Mouse (Mus musculus) stomach, embryonic 15.5 days (tissue): ENCODE data around the gene Bhmt2. TPM values are rescaled to one million over a fixed set of nuclear protein-coding genes. Genes with fewer than 3 reads are reported as not detected.
A peak's percentile ranks its signal among the peaks of the same experiment; 100 is the strongest.

Experiments
- ATAC-seq: fragments of 200-750 bp; cut with Nextera tagmentation; 2 replicates; pipeline ENCODE4 v1.8.0; 2017; ENCODE audit warnings: low read depth, moderate number of reproducible peaks, moderate TSS enrichment; ENCODE audit not compliant: insufficient read depth, low FRiP score
- H3K27ac ChIP-seq: fragments of 300-500 bp; sonication (generic); 2 replicates; pipeline ENCODE4 v1.5.1; 2015; ENCODE audit warnings: mild to moderate bottlenecking, inconsistent platforms
- H3K27me3 ChIP-seq: fragments of 300-500 bp; sonication (generic); replicated peaks from 2 replicates; pipeline ENCODE4 v1.6.1; 2015; ENCODE audit warnings: inconsistent platforms
- H3K36me3 ChIP-seq: fragments of 300-500 bp; sonication (generic); 2 replicates; pipeline ENCODE4 v1.6.1; 2015; ENCODE audit warnings: inconsistent platforms
- H3K4me1 ChIP-seq: fragments of 300-500 bp; sonication (generic); 2 replicates; pipeline ENCODE4 v1.6.1; 2015; ENCODE audit warnings: inconsistent platforms
- H3K4me2 ChIP-seq: fragments of 300-500 bp; sonication (generic); 2 replicates; pipeline ENCODE4 v1.6.1; 2015; ENCODE audit warnings: mild to moderate bottlenecking, inconsistent platforms
- H3K4me3 ChIP-seq: fragments of 300-500 bp; sonication (generic); replicated peaks from 2 replicates; pipeline ENCODE4 v1.5.1; 2015; ENCODE audit warnings: inconsistent platforms
- H3K9ac ChIP-seq: fragments of 300-500 bp; sonication (generic); 2 replicates; pipeline ENCODE4 v1.6.1; 2015; ENCODE audit warnings: inconsistent platforms
- H3K9me3 ChIP-seq: fragments of 300-500 bp; sonication (generic); 2 replicates; pipeline ENCODE4 v1.6.1; 2016; ENCODE audit warnings: inconsistent platforms
- WGBS: fragments of 180-500 bp; shearing (Covaris S2); methylation state at CpG from one replicate; pipeline ENCODE4 v1.1.7; 2015; 5-methylcytosine and 5-hydroxymethylcytosine counted together
- polyA plus RNA-seq: library from polyadenylated mRNA; unstranded; fragments of >200 nt; fragmentation: Nextera tagmentation; extraction: Ambion mirVana; gene quantifications from 2 replicates; pipeline ENCODE4 v1.2.1, GENCODE M21; 2015

The Bhmt2 gene
- polyA plus RNA-seq, result 1.0 and 2.2 TPM in 2 replicates

DNA sequence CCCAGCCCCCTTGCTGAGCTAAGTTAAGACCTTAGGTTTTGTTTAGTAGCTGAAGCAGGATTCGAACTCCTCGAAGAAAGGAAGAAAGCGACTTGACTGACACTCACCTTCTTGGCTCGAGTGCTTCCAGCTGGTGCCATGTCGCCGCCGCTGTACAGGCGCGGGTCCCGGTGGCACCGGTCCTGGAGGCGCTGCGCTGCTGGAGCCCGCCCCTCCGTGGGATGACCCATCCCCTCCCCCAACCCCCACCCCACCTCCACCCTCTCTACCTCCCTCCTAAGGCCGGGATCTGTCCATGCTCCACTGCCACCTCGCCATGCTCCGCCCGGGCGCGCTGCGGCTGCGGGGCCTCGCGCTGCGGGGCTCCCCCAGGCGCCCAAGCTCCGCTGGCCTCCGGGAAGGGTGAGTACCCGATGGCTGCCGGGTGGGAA lies at the start of gene Bhmt2, which contains the start of gene Dmgdh:
TSS of gene Bhmt2 (minus strand) at position 172 of the 431 bp plus-strand sequence.
TSS of gene Dmgdh (plus strand) at position 303 of the 431 bp plus-strand sequence.
- Histone ChIP-seq H3K9me3 (no peaks in the 10 kb centered on the region), H3K4me3 (peak within 1 kb of the TSS; percentile 17), H3K27me3 (peaks cover 11% of the 10 kb centered on the region; the same call in 1 of the 2 replicates), H3K4me2 (peak within 1 kb of the TSS; percentile 37), H3K36me3 (no peaks in the 10 kb centered on the region), H3K27ac (no peak within 1 kb of the TSS), H3K9ac (no peak within 1 kb of the TSS), H3K4me1 (no peaks in the 10 kb centered on the region)
- ATAC-seq, result peak; percentile 43; the same call in 1 of the 2 replicates
- WGBS, result 7% methylated on average over 31 of the region's 31 CpGs

DNA sequence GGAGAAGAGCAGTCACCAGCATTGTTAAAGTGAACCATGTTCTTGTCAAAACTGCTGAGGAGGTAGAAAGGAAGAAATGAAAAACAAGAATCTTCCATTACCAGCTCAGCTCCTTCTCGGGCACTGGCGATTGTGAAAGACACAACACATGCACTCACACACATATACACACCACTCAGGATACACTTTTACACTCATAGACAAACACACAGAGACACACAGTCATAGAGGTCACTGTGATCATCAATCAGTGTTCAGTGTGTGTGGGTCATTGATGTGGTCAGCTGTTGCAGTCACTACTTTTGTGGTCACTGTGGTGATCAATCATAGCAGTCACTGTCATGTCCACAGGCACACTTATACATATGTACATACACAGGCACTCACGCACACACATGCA lies 49.4 kb upstream of the Bhmt2 start:
- Histone ChIP-seq H3K36me3 (no peaks in the 10 kb centered on the region), H3K4me1 (no peaks in the 10 kb centered on the region), H3K27ac (no peak overlapping the region), H3K9me3 (no peaks in the 10 kb centered on the region), H3K4me3 (no peak overlapping the region), H3K4me2 (no peak overlapping the region), H3K27me3 (no peaks in the 10 kb centered on the region), H3K9ac (no peak overlapping the region)
- no peak for ATAC-seq
- WGBS, result 70% methylated on average over 3 of the region's 3 CpGs

DNA sequence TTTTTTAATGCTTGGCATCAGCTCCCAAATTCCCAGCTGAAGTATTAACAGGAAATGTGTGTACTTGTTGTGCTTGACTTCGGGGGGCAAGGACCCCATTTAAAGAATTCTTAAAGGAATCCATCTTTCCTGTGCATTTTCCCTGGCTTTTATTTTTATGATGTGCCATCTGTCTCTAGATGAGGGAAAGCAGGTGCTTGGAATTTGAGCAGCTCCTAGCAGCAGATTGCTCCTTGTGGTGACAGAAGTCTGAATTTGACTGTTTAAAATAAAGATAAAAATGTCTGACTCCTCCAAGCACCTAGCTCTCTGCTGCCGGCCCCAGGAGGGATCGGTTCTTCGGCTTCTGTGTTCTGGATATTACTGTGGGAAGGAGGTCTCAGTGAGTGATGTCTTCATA lies 47.8 kb upstream of the Bhmt2 start:
- H3K27me3 ChIP-seq, result no peaks in the 10 kb centered on the region
- no peaks in the 10 kb centered on the region for H3K36me3 ChIP-seq
- ATAC-seq, result no peak
- WGBS, result 73% methylated on average over 4 of the region's 4 CpGs
- H3K27ac ChIP-seq, result no peak overlapping the region
- no peaks in the 10 kb centered on the region for H3K4me1 ChIP-seq
- no peak overlapping the region for H3K4me3 ChIP-seq
- no peak overlapping the region for H3K4me2 ChIP-seq
- H3K9me3 ChIP-seq, result no peaks in the 10 kb centered on the region
- H3K9ac ChIP-seq, result no peak overlapping the region

DNA sequence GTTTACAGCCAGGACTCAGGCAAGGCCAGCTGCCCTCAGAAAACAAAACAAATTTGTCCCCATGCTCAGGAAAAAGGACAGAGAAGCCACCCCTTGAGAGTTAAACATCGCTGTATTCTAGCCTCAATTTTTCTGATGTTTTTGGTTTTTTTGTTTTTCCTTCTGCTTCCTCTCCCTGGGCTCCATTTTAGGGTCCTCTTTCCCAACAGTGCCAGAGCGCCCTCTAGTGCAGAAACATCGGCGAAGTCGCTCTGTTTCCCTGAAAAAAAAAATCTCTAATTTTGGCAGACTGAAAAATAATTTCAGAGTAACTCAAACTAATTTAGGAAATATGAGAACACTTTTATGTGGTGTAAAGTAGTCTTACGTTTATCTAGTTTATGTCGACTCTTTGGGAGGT lies 44.8 kb upstream of the Bhmt2 start:
- Histone ChIP-seq H3K9me3 (no peaks in the 10 kb centered on the region), H3K36me3 (no peaks in the 10 kb centered on the region), H3K9ac (no peak overlapping the region), H3K27ac (no peak overlapping the region), H3K27me3 (no peaks in the 10 kb centered on the region), H3K4me1 (no peaks in the 10 kb centered on the region), H3K4me2 (no peak overlapping the region), H3K4me3 (no peak overlapping the region)
- ATAC-seq, result no peak
- 2% methylated on average over 7 of the region's 7 CpGs for WGBS

DNA sequence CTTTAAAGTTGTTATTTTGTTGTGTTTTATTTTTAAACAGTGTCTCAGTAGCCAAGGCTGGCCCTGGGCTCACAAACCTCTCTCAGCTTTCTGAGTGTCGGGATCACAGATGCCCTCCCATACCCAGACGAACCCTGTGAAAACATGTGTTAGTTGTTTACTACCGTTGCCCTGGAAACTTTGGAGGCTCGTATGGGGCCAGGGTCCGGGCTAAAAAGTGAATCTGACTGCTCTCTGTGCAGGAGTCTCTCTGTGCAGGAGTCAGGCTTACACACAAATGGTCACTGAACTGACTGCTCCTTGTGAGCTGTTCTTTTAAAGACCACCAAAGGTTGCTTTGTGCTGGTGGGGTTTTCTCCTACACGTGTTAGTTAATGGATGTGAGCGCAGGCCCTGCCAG lies 43.0 kb upstream of the Bhmt2 start:
- no peak overlapping the region for H3K4me3 ChIP-seq
- H3K36me3 ChIP-seq, result no peaks in the 10 kb centered on the region
- H3K9ac ChIP-seq, result no peak overlapping the region
- H3K27ac ChIP-seq, result no peak overlapping the region
- no peaks in the 10 kb centered on the region for H3K9me3 ChIP-seq
- 46% methylated on average over 7 of the region's 7 CpGs for WGBS
- ATAC-seq, result no peak
- H3K4me1 ChIP-seq, result no peaks in the 10 kb centered on the region
- H3K4me2 ChIP-seq, result no peak overlapping the region
- no peaks in the 10 kb centered on the region for H3K27me3 ChIP-seq

DNA sequence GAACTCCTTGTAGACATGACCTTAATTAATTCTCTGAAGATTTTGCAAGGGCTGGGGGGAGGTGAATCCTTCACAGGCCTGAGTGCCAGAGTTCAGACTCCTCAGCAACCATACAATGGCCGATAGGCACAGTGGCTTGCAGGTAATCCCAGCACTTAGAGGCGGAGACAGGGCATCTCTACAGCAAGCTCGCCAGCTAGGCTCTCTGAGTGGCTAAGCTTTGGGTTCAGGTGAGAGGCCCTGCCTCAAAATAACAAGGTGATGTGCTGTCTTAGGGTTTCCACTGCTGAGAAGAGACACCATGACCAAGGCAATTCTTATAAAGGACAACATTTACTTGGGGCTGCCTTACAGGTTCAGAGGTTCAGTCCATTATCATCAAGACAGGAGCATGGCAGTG lies 39.7 kb upstream of the Bhmt2 start:
- no peaks in the 10 kb centered on the region for H3K27me3 ChIP-seq
- WGBS, result 86% methylated on average over 3 of the region's 3 CpGs
- H3K36me3 ChIP-seq, result no peaks in the 10 kb centered on the region
- H3K4me1 ChIP-seq, result no peaks in the 10 kb centered on the region
- no peak overlapping the region for H3K27ac ChIP-seq
- no peaks in the 10 kb centered on the region for H3K9me3 ChIP-seq
- H3K9ac ChIP-seq, result no peak overlapping the region
- ATAC-seq, result no peak
- H3K4me2 ChIP-seq, result no peak overlapping the region
- no peak overlapping the region for H3K4me3 ChIP-seq

DNA sequence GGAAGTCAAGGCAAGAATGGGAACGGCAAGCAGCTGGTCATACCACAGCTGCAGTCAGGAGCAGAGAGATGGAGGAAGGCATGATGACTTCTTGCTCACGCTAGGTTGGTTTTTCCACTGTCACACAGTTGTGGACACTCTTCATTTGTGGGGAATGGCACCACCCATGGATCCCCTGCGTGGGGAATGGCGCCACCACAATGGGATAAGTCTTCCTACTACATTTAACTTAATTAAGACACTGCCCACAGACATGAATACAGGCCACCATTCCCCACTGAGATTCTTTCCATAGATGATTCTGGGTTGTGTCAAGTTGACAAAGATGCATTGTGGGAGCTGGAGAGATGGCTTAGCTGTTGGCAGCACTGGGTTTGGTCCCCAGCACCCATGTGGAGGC lies 38.3 kb upstream of the Bhmt2 start:
- no peaks in the 10 kb centered on the region for H3K9me3 ChIP-seq
- 95% methylated on average over 4 of the region's 4 CpGs for WGBS
- H3K27me3 ChIP-seq, result no peaks in the 10 kb centered on the region
- H3K4me2 ChIP-seq, result no peak overlapping the region
- H3K4me3 ChIP-seq, result no peak overlapping the region
- no peak overlapping the region for H3K27ac ChIP-seq
- ATAC-seq, result no peak
- H3K9ac ChIP-seq, result no peak overlapping the region
- H3K36me3 ChIP-seq, result no peaks in the 10 kb centered on the region
- no peaks in the 10 kb centered on the region for H3K4me1 ChIP-seq

DNA sequence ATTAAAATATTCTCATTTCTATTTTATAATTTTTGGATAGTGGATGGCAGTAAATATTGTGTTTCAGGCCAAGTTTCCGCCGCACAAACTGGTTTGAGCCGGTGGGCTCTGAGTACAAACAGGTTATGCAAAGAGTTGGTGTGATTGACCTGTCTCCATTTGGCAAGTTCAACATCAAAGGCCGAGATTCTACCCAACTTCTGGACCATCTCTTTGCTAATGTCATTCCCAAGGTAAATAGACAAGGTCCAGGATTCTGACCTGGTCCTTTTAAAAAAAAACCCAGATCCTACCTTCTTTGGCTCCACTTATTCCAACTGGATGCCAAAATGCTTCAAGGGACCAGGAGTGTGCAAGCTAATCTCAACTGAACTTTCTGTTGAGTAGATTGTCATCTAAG lies 37.1 kb upstream of the Bhmt2 start:
- 74% methylated on average over 4 of the region's 4 CpGs for WGBS
- Histone ChIP-seq H3K36me3 (no peaks in the 10 kb centered on the region), H3K27ac (no peak overlapping the region), H3K4me3 (no peak overlapping the region), H3K4me2 (no peak overlapping the region), H3K9me3 (no peaks in the 10 kb centered on the region), H3K4me1 (no peaks in the 10 kb centered on the region), H3K27me3 (no peaks in the 10 kb centered on the region), H3K9ac (no peak overlapping the region)
- ATAC-seq, result no peak

DNA sequence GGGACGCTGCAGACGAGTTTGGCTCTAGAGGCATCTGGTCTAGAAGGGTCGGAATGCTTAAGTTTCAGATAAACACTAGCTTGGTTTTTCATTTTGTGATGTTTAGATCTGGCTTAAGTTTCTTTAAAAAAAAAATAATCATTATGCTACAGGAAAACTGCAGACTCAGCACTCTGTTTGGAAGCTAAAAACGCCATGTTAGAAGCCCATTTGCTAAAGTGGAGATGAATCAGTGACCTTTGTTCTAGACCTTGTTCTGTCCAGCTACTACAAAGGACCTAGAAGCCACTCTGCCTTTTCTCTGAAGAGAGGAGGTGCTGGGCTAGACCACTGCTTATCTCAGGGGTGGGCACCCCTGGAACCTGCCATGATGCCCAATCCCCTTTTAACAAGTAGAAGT lies 36.2 kb upstream of the Bhmt2 start:
- no peak overlapping the region for H3K9ac ChIP-seq
- ATAC-seq, result no peak
- H3K36me3 ChIP-seq, result no peaks in the 10 kb centered on the region
- H3K9me3 ChIP-seq, result no peaks in the 10 kb centered on the region
- 68% methylated on average over 4 of the region's 4 CpGs for WGBS
- no peak overlapping the region for H3K27ac ChIP-seq
- H3K4me1 ChIP-seq, result no peaks in the 10 kb centered on the region
- H3K4me3 ChIP-seq, result no peak overlapping the region
- H3K27me3 ChIP-seq, result no peaks in the 10 kb centered on the region
- H3K4me2 ChIP-seq, result no peak overlapping the region

DNA sequence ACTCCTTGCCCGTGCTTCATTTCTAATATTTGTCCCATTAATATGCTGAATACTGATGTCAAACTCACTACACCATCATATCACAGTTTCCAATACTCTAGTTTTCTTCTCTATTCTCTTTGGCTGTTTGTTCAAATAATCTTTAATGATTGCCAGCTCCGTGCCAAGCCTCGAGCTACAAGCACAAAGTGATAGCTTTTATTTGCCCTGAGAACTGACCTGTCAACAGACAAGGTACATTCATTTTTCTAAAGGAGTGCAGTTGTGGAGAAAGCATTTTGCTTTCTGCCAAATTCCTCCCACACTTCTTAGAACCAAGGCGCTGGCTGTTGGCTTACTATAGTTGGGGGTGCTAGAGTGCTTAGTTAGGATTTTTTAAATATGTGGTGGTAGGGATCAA lies 33.2 kb upstream of the Bhmt2 start:
- no peaks in the 10 kb centered on the region for H3K9me3 ChIP-seq
- ATAC-seq, result no peak
- H3K9ac ChIP-seq, result no peak overlapping the region
- WGBS, result 58% methylated on average over 4 of the region's 4 CpGs
- H3K4me1 ChIP-seq, result no peaks in the 10 kb centered on the region
- no peak overlapping the region for H3K4me3 ChIP-seq
- H3K36me3 ChIP-seq, result no peaks in the 10 kb centered on the region
- H3K4me2 ChIP-seq, result no peak overlapping the region
- no peak overlapping the region for H3K27ac ChIP-seq
- no peaks in the 10 kb centered on the region for H3K27me3 ChIP-seq

DNA sequence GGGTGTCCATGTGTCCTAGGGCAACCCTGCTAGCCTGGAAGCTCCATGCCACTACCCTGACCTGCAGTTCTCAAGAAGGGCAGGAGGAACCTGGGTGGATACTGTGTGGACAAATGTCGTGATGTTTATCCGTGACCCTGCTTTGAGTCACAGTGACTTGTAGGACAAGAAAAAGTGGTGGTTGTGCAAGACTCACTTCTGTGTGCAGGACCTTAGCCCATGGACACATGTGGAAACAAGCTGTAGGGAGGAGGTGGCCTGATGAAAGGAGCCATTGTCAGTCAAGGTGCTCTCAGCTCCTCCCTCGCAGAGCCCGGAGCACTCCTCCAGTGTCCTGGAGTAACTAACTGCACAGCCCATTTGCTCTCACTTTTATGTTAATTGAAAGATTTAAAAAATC lies 31.6 kb upstream of the Bhmt2 start:
- Histone ChIP-seq H3K9me3 (no peaks in the 10 kb centered on the region), H3K27ac (no peak overlapping the region), H3K4me2 (no peak overlapping the region), H3K36me3 (no peaks in the 10 kb centered on the region), H3K9ac (no peak overlapping the region), H3K4me3 (no peak overlapping the region), H3K4me1 (no peaks in the 10 kb centered on the region), H3K27me3 (no peaks in the 10 kb centered on the region)
- ATAC-seq, result no peak; the same call in 1 of the 2 replicates
- WGBS, result 64% methylated on average over 4 of the region's 4 CpGs

DNA sequence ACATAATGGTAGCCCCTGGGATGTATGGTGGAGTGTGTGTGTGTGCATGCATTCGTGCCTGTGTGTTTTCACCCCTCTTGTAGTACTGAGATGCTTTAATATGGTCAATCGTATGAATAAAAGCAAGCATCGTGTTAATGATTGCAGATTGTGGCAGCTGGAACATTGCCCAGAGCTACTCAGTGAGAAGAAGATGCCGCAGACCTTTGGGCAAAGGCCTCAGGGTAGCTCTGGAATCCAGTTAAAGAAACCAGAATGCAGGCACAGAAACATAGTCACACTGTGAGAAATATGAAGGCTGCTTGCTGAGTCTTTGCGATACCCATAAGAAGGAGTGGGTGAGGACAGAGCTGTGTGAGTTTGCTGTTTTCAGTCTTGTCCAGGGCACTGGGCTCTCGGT lies 24.8 kb upstream of the Bhmt2 start:
- ATAC-seq, result no peak
- H3K4me1 ChIP-seq, result no peaks in the 10 kb centered on the region
- H3K4me3 ChIP-seq, result no peak overlapping the region
- no peaks in the 10 kb centered on the region for H3K36me3 ChIP-seq
- no peak overlapping the region for H3K4me2 ChIP-seq
- WGBS, result 71% methylated on average over 6 of the region's 6 CpGs
- no peak overlapping the region for H3K27ac ChIP-seq
- H3K9ac ChIP-seq, result no peak overlapping the region
- H3K27me3 ChIP-seq, result no peaks in the 10 kb centered on the region
- H3K9me3 ChIP-seq, result no peaks in the 10 kb centered on the region

DNA sequence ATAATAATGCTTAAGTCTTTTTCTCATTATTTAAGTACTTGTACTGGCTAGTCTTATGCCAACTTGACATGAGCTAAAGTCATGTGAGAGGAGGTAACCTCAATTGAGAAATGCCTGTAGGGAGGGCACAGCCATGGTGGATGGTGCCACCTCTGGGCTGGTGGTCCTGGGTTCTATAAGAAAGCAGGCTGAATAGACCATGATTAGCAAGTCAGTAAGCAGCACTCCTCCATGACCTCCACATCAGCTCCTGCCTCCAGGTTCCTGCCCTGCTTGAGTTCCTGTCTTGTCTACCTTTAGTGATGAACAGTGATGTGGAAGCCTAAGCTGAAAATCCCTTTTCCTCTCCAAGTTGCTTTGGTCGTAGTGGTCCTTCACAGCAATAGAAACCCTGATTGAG lies 16.7 kb upstream of the Bhmt2 start:
- Histone ChIP-seq H3K27ac (no peak overlapping the region), H3K4me2 (no peak overlapping the region), H3K4me3 (no peak overlapping the region), H3K36me3 (no peaks in the 10 kb centered on the region), H3K9me3 (no peaks in the 10 kb centered on the region), H3K9ac (no peak overlapping the region), H3K27me3 (no peaks in the 10 kb centered on the region), H3K4me1 (no peaks in the 10 kb centered on the region)
- no peak for ATAC-seq
- WGBS, result 91% methylated on average over 1 of the region's 1 CpGs
